Mouse (Mus musculus) splenic B cell, adult 2 months (primary cell): ENCODE data around the gene Fam189b.

Experiments
- DNase-seq: peaks from one replicate; pipeline ENCODE4 v3.0.0-alpha.2; 2011; ENCODE audit warnings: low read depth, low spot score
- H3K27me3 ChIP-seq: 2 replicates; pipeline ENCODE4 v1.6.1; 2012; ENCODE audit warnings: mild to moderate bottlenecking, low read length, moderate library complexity, mixed read lengths; ENCODE audit not compliant: control insufficient read depth, poor library complexity, insufficient read depth, severe bottlenecking
- H3K36me3 ChIP-seq: 2 replicates; pipeline ENCODE4 v1.6.1; 2012; ENCODE audit warnings: mild to moderate bottlenecking, low read length, moderate library complexity, mixed read lengths; ENCODE audit not compliant: control insufficient read depth, poor library complexity, insufficient read depth, severe bottlenecking

Fam189b gene

DNA sequence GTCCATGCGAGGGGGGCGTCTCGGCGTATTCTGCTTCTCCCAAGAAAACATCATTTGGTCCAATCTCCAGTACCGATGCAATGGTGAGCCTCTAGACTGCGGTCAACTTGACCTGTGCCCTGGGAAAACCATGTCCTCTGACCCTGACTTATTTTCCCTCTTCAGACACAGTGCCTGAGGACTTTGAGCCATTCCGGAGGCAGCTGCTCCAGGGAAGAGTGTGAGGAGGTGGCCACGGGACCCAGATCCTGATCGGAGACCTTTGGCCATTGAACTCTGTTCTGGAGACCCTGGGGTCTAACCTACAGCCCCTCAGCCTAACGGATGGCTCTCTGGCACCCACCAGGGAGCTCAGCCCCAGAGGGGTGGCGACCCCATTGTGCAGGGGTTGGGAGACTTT, 43.4 kb downstream of the Fam189b start:
- no peaks in the 10 kb centered on the region for H3K36me3 ChIP-seq
- no peak for DNase-seq
- no peaks in the 10 kb centered on the region for H3K27me3 ChIP-seq

DNA sequence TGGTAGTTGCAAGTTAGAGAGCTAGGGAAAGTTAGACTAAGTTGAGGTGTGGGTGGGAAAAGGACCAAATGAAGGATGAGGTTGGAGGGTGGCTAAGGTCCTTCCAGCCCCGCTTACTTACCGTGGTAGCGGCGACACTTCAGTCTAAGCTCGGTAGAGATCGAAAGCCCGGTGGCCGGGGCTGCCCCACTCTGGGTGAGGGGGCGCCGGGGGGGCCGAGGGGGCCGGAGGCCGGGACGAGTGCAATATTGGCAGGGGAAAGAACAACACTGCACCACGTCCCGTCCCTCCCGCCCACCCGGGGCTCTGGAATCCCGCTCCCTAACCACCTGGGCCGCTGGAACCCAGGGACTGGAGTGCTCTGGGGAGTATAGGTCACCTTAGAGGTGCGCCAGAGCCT, 44.0 kb downstream of the Fam189b start, which contains the start of gene Mtx1:
Gene Mtx1, minus strand, starts transcription at position 189 of the 400 bp plus-strand sequence.
- Histone ChIP-seq H3K36me3 (no peaks in the 10 kb centered on the region), H3K27me3 (no peaks in the 10 kb centered on the region)
- no peak for DNase-seq

DNA sequence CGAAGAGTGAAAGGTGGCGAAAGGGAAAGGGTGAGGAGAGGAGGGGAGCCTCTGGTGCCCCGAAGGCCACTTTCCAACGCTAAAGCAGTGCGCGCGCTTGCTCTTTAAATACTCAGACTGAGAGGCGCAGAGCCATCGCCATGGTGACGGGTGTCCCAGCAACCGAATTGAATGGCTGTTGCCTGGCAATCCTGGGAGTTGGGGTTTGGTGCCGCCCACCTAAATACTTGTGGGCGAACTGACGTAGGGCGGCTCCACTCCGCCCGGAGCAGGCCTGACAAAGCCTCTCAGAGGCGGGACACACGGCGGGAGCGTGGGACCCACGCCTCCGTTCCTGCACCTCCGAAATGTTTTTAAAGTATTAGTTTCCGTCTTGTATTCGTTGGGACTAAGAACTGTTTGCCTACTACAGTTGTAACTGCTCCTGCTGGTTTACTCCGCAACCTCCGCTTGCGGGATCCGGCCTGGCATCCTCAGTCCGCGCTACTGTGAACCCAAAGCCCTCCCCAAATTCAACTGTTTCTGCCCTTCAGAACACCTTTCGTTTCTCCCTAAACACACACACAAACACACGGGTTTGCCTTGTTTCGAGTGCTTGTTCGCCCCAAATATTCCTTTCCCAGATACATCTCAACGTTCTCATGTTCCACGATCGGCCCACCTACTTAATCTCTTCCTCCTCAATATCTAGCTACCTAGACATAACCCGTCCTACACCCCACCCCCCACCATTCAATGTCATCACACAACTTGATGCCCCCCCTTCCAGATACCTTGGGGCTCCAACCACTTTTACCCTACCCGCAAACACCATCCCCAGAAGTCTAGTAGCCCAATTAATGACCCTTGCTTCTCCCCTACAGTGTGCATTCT, 44.6 kb downstream of the Fam189b start:
- DNase-seq = peak; percentile 67
- Histone ChIP-seq H3K27me3 (no peaks in the 10 kb centered on the region), H3K36me3 (no peaks in the 10 kb centered on the region)

DNA sequence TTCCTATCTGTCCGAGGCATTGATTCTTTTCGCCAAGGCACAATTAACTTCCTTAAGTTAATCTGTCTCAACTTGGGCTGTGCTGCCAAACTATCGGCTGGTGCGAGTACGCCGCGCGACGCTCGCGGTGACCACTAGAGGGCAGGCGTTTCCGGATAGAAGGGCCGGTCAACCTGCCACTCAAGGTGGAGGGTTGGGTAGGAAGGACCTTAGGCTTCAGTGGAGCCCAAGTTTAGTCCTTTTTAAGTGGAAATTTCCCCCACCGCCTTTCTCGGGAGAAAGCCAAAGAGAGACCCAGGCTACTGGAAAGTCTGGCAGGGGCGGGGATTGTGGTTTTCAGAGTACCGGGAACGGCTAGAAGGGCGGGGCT, 45.2 kb downstream of the Fam189b start:
- H3K27me3 ChIP-seq = no peaks in the 10 kb centered on the region
- peak; percentile 91 for DNase-seq

DNA sequence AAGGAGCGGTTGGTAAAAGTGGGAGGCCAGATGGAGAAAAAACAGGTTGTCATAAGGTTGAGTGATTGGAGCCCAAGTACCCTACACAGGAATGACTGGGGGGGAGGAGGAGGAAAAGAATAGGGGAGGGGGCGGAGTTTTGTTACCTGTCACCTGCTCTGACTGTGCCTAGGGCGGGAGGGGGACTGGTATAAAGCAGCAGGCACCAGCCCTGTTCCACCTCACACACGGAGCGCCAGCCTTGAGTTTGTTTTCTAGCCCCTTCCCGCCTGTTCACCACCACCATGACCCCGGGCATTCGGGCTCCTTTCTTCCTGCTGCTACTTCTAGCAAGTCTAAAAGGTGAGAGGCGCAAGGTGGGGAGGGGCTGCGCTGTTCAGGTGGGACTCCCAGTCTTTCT, 45.9 kb downstream of the Fam189b start, which contains the start of gene Muc1:
Gene Muc1, plus strand, starts transcription at position 222 of the 400 bp plus-strand sequence.
- H3K36me3 ChIP-seq = no peaks in the 10 kb centered on the region
- H3K27me3 ChIP-seq = no peaks in the 10 kb centered on the region
- DNase-seq = no peak

More for the DNA sequence above, 45.2 kb downstream of the Fam189b start:
- no peaks in the 10 kb centered on the region for H3K36me3 ChIP-seq

DNA sequence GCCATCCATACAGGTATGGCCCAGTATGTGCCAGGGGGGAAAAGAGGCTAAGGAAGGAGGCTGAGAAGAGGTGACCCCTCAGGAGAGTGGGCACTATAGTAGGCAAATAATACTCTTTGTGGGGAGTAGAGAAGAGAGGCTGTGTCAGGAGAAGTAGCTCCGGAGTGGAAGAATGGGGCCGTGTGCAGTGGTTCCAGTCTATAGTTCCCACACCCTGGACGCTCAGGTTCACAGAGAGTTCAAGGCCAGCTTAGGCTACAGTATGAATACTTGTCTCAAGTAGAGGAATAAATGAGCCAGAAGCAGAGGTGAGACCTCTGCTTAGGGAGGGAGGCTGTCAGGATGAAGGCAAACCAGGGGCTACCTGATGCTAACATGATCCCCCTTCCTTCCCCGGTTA, 46.3 kb downstream of the Fam189b start:
- DNase-seq = no peak
- H3K27me3 ChIP-seq = no peaks in the 10 kb centered on the region
- no peaks in the 10 kb centered on the region for H3K36me3 ChIP-seq

DNA sequence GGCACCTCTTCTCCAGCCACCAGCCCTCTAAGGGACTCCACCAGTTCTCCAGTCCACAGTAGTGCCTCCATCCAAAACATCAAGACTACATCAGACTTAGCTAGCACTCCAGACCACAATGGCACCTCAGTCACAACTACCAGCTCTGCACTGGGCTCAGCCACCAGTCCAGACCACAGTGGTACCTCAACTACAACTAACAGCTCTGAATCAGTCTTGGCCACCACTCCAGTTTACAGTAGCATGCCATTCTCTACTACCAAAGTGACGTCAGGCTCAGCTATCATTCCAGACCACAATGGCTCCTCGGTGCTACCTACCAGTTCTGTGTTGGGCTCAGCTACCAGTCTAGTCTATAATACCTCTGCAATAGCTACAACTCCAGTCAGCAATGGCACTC, 47.6 kb downstream of the Fam189b start:
- no peaks in the 10 kb centered on the region for H3K36me3 ChIP-seq
- DNase-seq = no peak
- H3K27me3 ChIP-seq = no peaks in the 10 kb centered on the region

DNA sequence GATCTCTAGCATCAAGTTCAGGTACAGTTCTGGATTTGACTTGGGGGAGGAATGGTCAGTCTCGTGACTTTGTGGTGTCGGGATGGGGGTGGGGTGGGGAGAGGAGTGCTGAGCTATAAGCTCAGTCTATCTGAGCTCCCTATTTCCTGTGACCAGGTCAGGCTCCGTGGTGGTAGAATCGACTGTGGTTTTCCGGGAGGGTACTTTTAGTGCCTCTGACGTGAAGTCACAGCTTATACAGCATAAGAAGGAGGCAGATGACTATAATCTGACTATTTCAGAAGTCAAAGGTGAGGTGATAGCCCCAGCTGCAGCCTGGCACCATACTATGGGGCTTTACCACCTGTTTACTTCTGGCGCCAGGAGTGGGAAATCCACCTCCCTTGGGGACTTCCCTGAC, 48.4 kb downstream of the Fam189b start:
- peak; percentile 65 for DNase-seq
- no peaks in the 10 kb centered on the region for H3K27me3 ChIP-seq
- no peaks in the 10 kb centered on the region; the same call in 1 of the 2 replicates for H3K36me3 ChIP-seq

DNA sequence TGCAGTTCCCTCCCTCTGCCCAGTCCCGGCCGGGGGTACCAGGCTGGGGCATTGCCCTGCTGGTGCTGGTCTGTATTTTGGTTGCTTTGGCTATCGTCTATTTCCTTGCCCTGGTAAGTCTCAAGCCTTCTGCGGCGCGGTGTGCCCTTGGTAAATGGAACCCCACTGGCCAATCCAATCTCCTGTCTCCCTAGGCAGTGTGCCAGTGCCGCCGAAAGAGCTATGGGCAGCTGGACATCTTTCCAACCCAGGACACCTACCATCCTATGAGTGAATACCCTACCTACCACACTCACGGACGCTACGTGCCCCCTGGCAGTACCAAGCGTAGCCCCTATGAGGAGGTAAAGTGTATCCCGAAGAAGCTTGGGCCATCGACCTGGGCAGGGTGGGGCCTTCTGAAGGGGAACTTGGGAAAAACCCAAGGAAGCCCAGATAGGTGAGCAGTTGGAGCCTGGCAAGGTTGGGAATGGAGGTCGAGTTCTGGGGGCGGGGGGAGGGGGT, 48.9 kb downstream of the Fam189b start:
- no peaks in the 10 kb centered on the region for H3K27me3 ChIP-seq
- no peak for DNase-seq
- H3K36me3 ChIP-seq = no peaks in the 10 kb centered on the region; the same call in 1 of the 2 replicates

DNA sequence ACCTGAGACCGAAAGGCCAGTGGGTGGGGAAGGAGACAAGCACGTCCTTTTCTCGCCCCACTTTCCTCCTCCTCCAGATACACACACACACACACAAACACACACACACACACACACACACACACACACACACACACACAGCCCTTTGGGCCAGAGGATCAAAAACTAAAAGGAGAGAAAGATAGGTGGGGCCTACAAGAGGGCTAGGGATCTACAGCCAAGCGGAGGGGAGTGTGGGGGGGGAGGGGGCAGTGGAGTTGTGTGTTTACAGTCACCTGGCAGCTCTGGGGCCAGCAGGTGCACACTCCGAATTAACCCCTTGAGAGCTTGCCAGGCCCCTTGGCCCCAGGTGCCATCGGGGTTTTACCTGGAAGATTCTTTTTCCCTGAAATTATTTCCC, 49.7 kb downstream of the Fam189b start:
- Histone ChIP-seq H3K36me3 (no peaks in the 10 kb centered on the region; the same call in 1 of the 2 replicates), H3K27me3 (no peaks in the 10 kb centered on the region)
- DNase-seq = no peak

DNA sequence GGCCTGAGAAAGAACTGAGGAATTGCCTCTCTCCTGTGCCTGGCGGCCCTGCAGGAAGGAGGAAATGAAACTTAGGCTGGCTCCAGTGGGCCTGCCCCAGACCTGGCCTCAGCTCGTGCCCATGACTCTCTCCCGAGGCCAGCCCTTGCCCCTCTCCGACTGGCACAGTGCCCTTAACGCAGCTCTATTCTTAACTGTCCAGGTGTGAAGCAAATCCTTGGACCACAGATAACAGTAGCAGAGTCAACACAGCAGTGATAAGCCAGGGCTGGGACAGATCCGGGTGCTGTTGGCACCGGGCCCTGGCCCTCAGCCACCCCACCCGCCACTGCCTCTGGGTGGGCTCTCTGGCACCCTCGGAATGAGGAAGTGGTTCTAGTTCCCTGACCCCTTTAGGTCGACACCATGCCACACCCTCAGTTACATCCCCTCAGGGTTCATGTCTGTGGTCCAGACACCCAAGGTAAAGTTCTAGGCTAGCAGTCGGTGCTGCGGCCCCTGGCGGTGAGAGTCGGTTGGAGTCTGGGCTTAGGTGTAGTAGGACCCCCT, 50.7 kb downstream of the Fam189b start:
- no peaks in the 10 kb centered on the region for H3K27me3 ChIP-seq
- DNase-seq = peak; percentile 70

DNA sequence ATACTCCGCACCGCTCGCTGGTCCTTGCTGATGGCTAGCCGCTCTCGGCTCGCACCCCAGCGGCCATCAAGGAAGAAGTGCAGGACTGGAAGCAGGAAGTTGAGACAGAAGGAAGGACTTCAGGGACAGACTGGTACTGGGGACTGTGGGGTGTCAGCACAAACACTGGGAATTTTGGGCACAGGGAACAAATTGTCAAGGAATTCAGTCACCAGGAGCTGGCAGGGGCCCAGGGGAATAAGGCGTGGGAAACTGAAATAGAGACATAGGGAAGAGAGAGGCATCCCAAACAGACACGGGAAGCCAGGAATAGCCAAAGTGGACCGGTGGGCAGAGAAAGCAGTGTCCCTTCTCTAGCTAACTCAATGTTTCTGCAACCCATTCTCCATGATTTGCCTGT, 53.6 kb downstream of the Fam189b start:
- no peak for DNase-seq
- H3K27me3 ChIP-seq = no peaks in the 10 kb centered on the region

More for the DNA sequence above, 50.7 kb downstream of the Fam189b start:
- no peaks in the 10 kb centered on the region; the same call in 1 of the 2 replicates for H3K36me3 ChIP-seq

DNA sequence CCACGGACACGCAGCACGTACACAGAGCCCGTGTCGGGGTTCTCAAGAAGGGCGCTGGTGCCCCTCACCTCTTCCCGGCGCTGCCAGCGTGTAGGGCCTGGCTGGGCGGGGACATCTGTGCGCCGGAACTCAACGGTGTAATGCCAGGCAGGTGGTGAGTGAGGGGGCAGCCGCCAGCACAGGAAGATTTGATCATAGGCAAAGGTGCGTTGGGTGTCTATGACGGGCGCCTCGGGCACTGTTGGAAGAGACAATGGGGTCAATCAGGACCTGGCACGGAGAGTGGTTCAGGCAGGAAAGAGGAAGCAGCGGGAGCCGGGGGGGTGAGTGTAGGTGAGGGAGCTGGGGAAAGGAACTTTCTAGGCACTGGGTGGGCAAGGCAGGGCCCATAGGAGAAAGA, 54.7 kb downstream of the Fam189b start:
- H3K27me3 ChIP-seq = no peaks in the 10 kb centered on the region
- no peak for DNase-seq
- H3K36me3 ChIP-seq = no peaks in the 10 kb centered on the region; the same call in 1 of the 2 replicates

More for the DNA sequence above, 53.6 kb downstream of the Fam189b start:
- H3K36me3 ChIP-seq = no peaks in the 10 kb centered on the region; the same call in 1 of the 2 replicates

DNA sequence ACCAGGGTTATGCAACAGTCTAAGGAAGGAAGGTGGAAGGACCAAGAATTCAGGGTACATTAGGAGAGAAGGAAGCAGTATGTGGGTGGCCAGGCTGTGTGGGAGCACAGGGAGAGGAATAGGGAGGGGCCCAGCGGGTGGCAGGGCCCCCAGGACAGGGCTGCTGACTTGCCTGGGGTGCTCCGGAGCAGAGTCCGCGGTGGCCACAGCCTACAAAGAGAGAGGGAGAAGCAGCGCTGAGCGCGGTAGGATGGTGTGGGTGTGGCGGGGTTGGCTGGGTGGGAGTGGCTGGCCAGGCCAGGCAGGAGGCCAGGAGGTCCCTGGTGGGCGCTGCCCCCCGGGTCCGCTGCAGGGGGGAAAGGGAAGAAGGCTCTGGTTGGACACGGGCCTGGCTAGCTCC, 55.6 kb downstream of the Fam189b start:
- DNase-seq = no peak
- H3K36me3 ChIP-seq = no peaks in the 10 kb centered on the region; the same call in 1 of the 2 replicates

More for the DNA sequence above, 55.6 kb downstream of the Fam189b start:
- H3K27me3 ChIP-seq = no peaks in the 10 kb centered on the region
